Mouse (Mus musculus) c-Kit-positive CD71-negative TER-119-negative erythroid progenitor cells, embryonic 14.5 days (primary cell): ENCODE results near the gene Slc6a5.
"Not testable (repeated sequence)": the region's sequence is repeated elsewhere in the genome, so short reads cannot be mapped to it uniquely, and the experiment has no call there.

Source experiments
- DNase-seq: peaks from one replicate; pipeline ENCODE4 v3.0.0-alpha.2; 2013; ENCODE audit warnings: low read depth

Slc6a5 gene

DNA sequence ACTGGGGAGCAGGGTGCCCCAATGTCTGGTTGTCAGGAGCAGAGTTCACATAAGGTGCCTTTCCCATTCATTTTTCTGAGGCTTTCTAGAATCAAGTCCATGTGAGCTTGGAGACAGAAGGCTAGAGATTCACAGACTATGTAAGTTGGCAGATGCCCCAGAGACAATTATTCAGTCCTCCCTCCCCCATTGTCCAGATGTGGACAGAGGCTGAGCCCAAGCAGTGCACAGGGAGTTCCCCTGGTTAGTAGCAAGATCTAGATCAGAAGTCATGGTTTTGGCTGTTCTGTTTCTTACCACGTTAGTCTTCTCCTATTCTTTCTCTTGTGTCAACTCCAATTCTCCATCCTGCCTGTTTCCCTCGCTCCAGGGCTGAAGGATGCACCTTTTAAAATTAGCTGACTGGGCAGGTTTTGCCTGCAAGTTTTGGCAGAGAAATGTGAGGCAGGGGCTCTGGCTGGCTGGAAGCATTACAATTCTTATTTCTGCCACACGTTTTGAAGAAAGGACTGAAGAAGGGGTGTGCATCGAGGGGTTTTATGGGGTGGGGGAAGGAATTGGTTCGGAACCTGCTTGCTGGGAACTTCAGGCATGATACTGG is 3.9 kb downstream of the Slc6a5 start:
- no peak for DNase-seq

DNA sequence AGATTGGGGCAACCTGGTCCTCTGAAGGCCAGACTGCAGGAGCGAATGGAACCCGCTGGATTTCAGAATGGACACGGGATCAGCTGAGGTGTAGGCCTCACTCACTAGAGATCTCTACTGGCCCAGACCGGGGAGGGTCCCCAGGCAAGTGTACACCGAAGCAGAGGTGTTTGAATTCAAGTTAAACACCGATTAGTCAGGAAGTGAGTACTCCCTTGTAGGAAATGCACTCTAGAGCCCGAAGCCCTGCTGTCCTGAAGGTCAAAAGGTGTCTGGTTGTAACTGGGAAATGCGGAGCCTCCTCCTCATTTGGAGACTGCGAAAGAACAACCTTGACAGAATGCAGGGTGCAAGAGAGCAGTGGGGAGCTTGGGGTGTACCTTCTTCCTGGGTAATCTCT is 5.0 kb downstream of the Slc6a5 start:
- DNase-seq, result no peak

DNA sequence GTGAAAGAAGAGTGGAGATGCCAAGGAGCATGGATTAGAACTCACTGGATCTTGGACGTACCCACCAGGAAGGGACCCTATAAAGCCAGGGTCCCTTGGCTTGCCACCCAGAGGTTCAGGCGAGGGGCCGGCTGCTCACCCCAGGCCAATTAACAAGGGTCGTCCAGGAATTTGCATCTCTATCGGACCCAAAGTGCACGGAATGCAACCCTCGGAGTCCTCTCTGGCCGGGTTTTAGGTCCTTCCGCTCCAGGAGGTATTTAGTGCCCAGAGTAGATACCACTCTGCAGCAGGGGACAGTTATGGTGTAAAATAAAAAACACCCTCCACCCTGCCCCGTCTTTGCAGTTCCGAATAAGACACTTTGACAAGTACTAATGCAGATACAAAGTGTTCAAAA is 5.5 kb downstream of the Slc6a5 start:
- DNase-seq, result no peak

- no peak for DNase-seq
Measured at GRCm38 (mm10) chr7:49919494-49919893, 9.5 kb downstream of the Slc6a5 start.

GRCm38 (mm10) chr7:49920751-49921150 is 10.8 kb downstream of the Slc6a5 start:
- no peak for DNase-seq

GRCm38 (mm10) chr7:49922928-49923327 is 13.0 kb downstream of the Slc6a5 start:
- no peak for DNase-seq

DNA sequence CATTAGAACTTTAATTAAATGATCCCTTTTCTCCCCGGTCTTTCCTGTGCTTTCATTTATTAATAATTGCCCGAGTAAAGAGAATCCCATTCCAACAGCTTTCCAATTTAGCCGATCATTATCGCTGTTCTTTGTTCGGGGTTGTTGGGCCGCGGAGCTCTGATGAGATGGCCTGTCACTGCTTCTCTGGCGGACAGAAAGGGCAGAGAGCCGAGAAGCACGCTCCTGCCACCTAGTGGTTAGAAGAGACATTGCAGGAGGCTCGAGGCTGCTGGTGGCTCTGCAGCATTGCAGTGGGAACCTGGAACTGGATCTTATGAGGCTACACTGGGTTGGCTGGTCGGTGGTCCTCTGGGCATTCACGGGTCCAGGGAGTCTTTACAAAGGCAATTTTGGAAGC is 13.4 kb downstream of the Slc6a5 start:
- peak; percentile 56 for DNase-seq

- DNase-seq, result no peak
Measured at GRCm38 (mm10) chr7:49928571-49928970, 18.6 kb downstream of the Slc6a5 start.

DNA sequence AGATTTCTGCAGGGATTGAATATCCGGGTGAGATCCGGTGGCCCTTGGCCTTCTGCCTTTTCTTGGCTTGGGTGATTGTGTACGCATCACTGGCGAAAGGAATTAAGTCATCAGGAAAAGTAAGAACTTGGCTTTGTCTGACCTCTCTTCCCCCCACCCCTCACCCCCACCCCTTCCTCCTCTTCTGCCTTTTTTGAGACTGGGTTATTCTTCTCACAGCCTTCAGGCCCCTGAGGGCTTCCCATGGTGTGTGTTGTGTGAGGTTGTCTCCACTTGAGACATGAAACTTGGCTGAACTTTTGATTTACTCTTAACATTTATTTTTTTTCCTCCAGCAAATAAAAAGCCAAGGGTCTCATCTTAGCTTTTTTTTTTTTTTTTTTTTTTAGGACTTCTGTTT is 20.1 kb downstream of the Slc6a5 start:
- DNase-seq, result no peak

- not testable (repeated sequence) for DNase-seq
Measured at GRCm38 (mm10) chr7:49933386-49934115, 23.6 kb downstream of the Slc6a5 start.

DNA sequence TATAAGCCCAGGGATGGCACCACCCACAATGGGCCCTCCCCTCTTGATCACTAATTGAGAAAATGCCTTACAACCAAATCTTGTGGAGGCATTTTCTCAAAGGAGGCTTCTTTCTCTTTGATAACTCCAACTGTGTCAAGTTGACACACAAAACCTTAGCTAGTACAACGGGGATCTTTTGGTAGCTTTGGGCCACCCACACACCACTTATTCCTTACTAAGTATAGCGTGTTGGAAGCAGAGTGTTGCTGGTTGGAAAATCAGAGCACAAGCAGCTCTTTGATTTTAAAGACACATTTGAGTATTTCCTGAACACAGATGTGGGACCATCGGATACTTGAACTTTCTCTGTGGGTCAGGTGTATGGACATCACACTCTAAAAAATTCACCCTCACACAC is 26.9 kb downstream of the Slc6a5 start:
- no peak for DNase-seq

- DNase-seq, result no peak
Measured at GRCm38 (mm10) chr7:49942023-49942422, 32.1 kb downstream of the Slc6a5 start.

DNA sequence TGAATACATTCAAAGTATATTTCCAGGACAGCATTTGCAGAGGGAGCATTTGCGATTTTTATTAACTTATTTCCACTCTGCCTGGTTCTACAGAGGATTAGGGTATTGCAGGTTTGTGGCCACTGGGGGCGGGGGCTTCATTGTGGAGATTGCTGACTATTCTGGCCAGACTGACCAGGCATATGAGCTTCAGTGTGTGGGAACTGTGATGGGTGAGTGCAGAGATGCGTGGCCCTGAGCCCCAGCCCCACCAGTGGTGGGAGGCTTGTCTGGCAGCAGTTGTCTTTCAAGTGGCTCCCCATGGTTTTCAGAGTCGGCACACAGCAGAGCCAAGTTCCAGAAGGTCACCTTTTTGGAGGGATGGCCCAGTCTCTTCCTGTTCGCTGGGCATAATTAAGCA is 32.5 kb downstream of the Slc6a5 start:
- DNase-seq, result no peak

- no peak for DNase-seq
Measured at GRCm38 (mm10) chr7:49946691-49947090, 36.7 kb downstream of the Slc6a5 start.

DNA sequence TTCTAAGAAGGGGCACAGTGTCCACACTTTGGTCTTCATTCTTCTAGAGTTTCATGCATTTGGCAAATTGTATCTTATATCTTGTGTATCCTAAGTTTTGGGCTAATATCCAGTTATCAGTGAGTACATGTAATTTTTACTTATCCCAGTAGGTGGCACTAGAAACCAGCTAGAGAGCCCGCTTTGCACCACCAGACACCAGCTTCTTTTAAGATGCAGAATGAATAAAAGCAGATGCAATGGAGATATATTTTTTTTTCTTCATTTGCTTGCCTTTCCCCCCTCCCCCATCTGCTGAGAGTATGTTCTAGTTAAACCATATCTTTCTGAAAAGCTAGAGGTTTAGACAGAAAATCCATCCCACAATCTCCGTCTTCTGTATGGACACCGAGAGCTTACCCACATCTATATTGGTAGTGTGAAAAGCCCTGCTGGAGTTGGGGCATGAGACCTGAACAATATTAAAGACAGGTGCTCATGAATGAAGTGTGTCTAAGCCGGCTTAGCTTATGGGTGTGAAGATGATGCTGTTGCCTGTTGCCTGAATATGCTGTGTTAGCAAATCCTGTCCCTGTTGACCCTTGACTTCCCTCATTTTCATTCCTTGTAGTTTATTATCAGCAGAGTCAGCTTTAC is 43.7 kb downstream of the Slc6a5 start:
- DNase-seq, result peak; percentile 7

GRCm38 (mm10) chr7:49954834-49955233 is 44.9 kb downstream of the Slc6a5 start:
- no peak for DNase-seq

- DNase-seq, result no peak
Measured at GRCm38 (mm10) chr7:49957142-49957541, 47.2 kb downstream of the Slc6a5 start.

GRCm38 (mm10) chr7:49963764-49964163 is 53.8 kb downstream of the Slc6a5 start:
- DNase-seq, result no peak

GRCm38 (mm10) chr7:49969516-49969915 is 59.6 kb downstream of the Slc6a5 start:
- DNase-seq, result no peak

GRCm38 (mm10) chr7:49974841-49975440 is 65.0 kb downstream of the Slc6a5 start, which contains the start of gene Nell1:
Nell1 (plus strand) TSS chr7:49974864.
- no peak for DNase-seq

DNA sequence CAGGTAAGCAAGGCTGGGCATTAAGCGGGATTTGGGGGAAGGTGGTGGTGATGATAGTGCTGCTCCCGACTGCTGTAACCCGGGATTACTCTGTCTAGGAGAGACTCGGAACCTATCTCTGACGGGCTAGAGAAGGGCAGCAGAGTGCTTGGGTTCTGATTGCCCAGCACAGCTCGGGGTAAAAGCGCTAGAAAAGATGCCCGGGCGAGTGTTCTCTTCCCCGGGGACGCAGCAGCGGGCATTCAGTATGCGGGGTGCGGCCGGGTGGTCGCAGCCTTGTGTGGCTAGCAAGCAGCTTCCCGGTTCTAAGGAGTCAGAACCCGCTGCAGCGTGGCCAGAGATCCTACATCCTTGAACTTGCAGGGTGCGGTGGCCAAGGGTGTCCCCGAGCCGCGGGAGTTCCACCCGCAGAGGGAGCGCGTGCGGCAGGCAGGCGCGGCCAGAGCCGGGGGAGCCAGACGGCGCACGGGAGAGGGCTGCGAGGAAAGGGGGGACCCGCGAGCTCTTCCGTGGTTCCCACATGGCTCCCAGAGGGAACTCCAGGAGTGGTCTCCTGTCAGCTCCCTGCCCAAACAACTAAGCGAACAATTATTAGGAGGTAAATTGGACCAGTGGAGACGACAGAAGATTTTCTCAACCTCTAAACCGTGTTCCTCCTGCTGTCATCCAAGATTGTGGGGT is 65.6 kb downstream of the Slc6a5 start:
- DNase-seq, result no peak

DNA sequence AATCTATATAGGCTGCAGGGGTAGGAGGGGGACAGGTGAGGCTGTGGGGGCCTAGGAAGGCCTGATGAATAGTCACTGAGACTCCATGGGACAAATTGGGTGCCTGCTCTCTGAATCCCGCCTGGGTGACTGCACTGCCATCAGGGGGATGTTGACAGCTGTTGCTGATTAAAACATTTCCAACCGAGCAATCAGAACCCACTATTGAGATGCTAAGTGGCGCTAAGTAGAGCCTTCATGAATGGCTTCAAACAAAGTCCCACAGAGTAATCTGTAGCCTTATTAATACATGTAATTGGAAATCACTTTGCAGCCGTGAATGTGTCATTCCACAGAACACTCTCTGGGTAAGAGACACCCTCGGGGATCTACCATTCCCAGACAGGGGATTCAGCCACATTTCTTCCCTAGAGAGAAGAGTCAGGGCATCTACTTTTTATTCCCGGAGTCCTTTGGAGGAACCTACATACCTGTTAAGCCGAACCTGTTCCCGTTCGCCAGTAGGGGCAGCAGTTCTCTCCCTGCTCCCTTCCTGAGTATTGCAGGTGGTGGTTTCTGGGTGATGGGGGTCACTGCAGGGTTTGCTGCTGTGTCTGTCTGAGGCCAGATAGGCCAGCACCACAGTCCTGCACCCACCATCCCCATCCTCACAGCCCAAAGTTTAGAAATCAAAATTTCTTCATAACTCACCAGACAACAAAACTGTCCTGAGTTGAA is 71.7 kb downstream of the Slc6a5 start:
- DNase-seq, result no peak
